Mouse (Mus musculus): Measurements from ENCODE around the gene Cox6b1. TPM values are rescaled to one million over a fixed set of nuclear protein-coding genes. Genes with fewer than 3 reads are reported as not detected.

Cox6b1 gene
- total and polyA plus RNA-seq, 3 experiments = 611 to 799 TPM; not detected in 1

DNA sequence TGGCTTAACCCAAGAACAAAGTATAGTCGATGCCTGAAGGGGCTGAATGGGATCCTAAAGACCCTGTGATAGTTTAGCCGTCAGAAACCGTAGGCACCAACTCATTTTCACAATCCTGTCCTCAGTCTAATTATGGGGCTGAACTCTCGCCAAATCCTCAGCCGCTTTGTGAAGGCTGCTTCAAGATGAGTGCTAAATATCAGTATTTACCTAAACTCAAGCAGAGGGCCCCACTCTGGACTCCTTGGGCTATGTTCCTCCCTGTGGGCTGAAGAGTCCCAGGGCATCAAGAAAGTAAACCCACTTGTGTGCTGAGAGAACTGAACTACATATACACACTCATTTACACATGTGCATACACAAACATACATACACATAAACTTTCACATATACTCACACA, 29.1 kb downstream of the Cox6b1 start:
- Histone ChIP-seq H3K4me1 (ENCODE audit: control insufficient read depth in 1 of 2, insufficient read depth in 2 of 2, low read length in 2 of 2) (peaks cover 7 to 29% of the 10 kb centered on the region in 2 experiments; a peak in 3 of 4 replicates), H3K27me3 (ENCODE audit: control insufficient read depth in 1 of 2, insufficient read depth in 2 of 2, low read length in 2 of 2) (no peaks in the 10 kb centered on the region), H3K9ac (ENCODE audit: control insufficient read depth, low read depth, low read length, poor library complexity, severe bottlenecking) (no peak overlapping the region), H3K9me3 (replicated peaks; ENCODE audit: insufficient read depth, low read length) (no peaks in the 10 kb centered on the region), H3K36me3 (ENCODE audit: control insufficient read depth in 1 of 2, insufficient read depth in 2 of 2, low read length in 2 of 2) (peaks cover 0 to 11% of the 10 kb centered on the region in 2 experiments; a peak in 2 of 4 replicates), H3K4me3 (ENCODE audit: control insufficient read depth in 1 of 2, insufficient read depth in 1 of 2, low read depth in 2 of 2, low read length in 2 of 2) (no peak overlapping the region), H3K27ac (ENCODE audit: control insufficient read depth, low read depth, low read length) (no peak overlapping the region), H3K79me2 (ENCODE audit: control insufficient read depth, insufficient read depth, low read length, poor library complexity) (no peaks in the 10 kb centered on the region; the same call in 1 of the 2 replicates)
- TF ChIP-seq TCF12 (IDR thresholded peaks at IDR 0.05; ENCODE audit: low read depth, low read length) = no peak
- no peak for TF ChIP-seq MAX (IDR thresholded peaks at IDR 0.05; ENCODE audit: low read length)
- no peak for TF ChIP-seq GABPA (IDR thresholded peaks at IDR 0.05; ENCODE audit: low read depth, low read length)
- no peak for DNase-seq (ENCODE audit: low read depth, low spot score)

DNA sequence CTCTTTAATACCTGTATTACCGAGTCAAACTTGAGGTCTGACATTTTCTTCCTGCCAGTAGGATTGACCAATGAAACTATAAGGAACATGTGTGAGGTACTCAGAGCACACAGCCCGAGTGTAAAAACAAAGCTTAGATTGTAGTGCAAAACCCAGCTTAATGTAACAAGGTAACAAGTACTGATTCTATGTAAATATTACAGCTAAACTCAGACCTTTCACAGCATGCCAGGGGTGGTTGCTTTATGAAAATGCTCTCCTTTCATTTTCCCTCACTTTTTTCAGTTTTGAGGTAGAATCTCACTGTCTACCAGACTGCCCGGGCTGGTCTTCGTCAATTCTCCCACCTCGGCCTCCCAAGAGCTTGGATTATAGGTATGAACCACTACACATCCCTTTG, 29.9 kb downstream of the Cox6b1 start:
- Histone ChIP-seq H3K4me1 (ENCODE audit: control insufficient read depth in 1 of 2, insufficient read depth in 2 of 2, low read length in 2 of 2) (peaks cover 7 to 35% of the 10 kb centered on the region in 2 experiments; a peak in 3 of 4 replicates), H3K27ac (ENCODE audit: control insufficient read depth, low read depth, low read length) (no peak overlapping the region), H3K27me3 (ENCODE audit: control insufficient read depth in 1 of 2, insufficient read depth in 2 of 2, low read length in 2 of 2) (no peaks in the 10 kb centered on the region), H3K36me3 (ENCODE audit: control insufficient read depth in 1 of 2, insufficient read depth in 2 of 2, low read length in 2 of 2) (peaks cover 0 to 13% of the 10 kb centered on the region in 2 experiments; a peak in 2 of 4 replicates), H3K9me3 (replicated peaks; ENCODE audit: insufficient read depth, low read length) (no peaks in the 10 kb centered on the region), H3K79me2 (ENCODE audit: control insufficient read depth, insufficient read depth, low read length, poor library complexity) (peaks cover 1% of the 10 kb centered on the region), H3K9ac (ENCODE audit: control insufficient read depth, low read depth, low read length, poor library complexity, severe bottlenecking) (no peak overlapping the region), H3K4me3 (ENCODE audit: control insufficient read depth in 1 of 2, insufficient read depth in 1 of 2, low read depth in 2 of 2, low read length in 2 of 2) (no peak overlapping the region)
- no peak for TF ChIP-seq ETS1 (IDR thresholded peaks at IDR 0.05; ENCODE audit: low read depth, low read length)
- TF ChIP-seq MAFK (IDR thresholded peaks at IDR 0.05; ENCODE audit: borderline replicate concordance, low read depth, low read length) = no peak
- TF ChIP-seq POLR2AphosphoS2 (IDR thresholded peaks at IDR 0.05; ENCODE audit: low read length) = no peak
- no peak for TF ChIP-seq POLR2AphosphoS5 (IDR thresholded peaks at IDR 0.05; ENCODE audit: borderline replicate concordance, low read depth, low read length)
- no peak for TF ChIP-seq USF2 (IDR thresholded peaks at IDR 0.05; ENCODE audit: borderline replicate concordance in 1 of 2, insufficient read depth in 1 of 2, low read depth in 1 of 2, low read length in 2 of 2)
- TF ChIP-seq EP300 (IDR thresholded peaks at IDR 0.05; ENCODE audit: low read depth in 1 of 2, low read length in 2 of 2) = no peak
- no peak for TF ChIP-seq E2F4 (IDR thresholded peaks at IDR 0.05; ENCODE audit: borderline replicate concordance, low read depth, low read length)
- no peak for TF ChIP-seq CHD1 (IDR thresholded peaks at IDR 0.05; ENCODE audit: low read depth, low read length)
- TF ChIP-seq TAL1 (IDR thresholded peaks at IDR 0.05; ENCODE audit: low read length) = no peak
- TF ChIP-seq POLR2A (IDR thresholded peaks at IDR 0.05; ENCODE audit: control insufficient read depth in 1 of 2, insufficient read depth in 1 of 2, low read depth in 1 of 2, low read length in 2 of 2, poor library complexity in 1 of 2) = no peak
- no peak for TF ChIP-seq HCFC1 (IDR thresholded peaks at IDR 0.05; ENCODE audit: low read depth, low read length)
- no peak for DNase-seq (ENCODE audit: low read depth, low spot score)
